Mouse (Mus musculus) forelimb bud, embryonic 11.5 days (tissue): ENCODE results near the gene Thada.

Experiments used
- DNase-seq: peaks from one replicate; pipeline ENCODE4 v3.0.0-alpha.2; 2012; ENCODE audit warnings: low read depth, low spot score

Gene Thada

DNA sequence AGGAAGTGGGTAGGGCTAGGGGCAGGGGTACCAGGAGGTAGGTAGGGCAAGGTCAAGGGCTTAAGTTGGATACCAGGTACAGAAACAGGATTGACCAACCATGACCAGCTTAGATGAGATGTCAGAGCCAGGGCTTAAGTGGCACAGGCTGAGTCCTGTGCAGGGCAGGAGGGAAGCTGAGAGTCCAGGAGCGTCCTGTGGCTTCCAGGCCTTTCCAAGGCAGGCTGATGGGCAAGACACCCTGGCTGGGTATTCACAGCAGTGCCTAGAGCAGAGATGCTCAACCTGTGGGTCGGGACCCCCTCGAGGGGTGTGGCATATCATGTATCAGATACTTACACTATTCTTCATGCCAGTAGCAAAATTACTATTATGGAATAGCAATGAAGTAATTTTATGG, 300.3 kb downstream of the Thada start:
- no peak for DNase-seq

DNA sequence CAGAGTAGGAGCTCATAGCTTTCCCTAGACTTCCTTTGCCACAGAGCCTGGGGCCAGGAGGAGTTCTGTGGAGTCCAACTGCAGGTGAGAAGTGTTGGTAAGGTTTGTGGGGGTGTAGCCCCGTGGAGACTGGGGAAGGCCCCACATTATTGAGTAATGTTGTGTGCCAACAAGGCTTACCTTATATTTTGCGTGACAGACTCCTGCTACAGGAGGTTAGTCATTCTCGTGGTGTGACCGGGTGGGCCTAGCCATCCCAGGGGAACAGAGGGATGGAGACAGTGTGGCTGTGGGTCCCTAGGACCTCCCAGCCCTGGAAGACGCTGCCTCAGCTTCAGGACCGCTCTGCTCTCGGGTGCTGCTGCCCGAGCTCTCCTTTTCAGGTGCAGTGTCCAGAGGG, 301.9 kb downstream of the Thada start:
- no peak for DNase-seq

DNA sequence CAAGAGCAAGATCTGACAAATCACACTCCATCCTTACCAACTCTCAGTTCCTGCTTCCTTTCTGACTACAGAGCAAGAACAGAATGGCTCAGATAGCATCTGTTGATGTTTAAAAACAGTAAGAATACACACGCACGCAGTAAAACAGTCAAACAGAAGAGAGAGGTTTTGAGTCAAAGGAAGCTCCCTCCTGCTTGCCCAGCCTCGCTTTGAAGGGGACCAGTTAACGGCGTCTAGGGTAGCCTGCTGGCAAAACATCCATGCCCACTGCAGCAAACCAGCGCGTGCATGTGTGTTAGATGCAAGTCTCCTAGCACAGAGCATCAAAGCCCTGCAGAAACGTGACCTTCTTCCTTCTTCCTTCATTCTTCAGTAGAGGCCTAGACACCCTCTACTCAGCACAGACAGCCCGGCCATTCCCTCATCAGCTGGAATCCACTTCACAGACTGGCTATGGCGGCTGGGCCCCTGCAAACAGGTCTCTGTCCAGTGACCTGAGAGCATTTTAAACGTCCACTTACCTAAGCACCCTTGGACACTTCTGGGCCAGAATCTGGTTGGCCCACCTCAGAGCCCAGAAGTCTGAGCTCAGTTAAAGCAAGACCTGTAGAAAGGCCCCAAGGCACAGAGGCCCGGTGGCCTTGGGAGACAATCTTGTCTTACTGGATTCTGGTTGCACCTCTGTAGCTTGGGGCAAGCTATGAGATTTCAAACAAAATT, 302.8 kb downstream of the Thada start:
- no peak for DNase-seq

DNA sequence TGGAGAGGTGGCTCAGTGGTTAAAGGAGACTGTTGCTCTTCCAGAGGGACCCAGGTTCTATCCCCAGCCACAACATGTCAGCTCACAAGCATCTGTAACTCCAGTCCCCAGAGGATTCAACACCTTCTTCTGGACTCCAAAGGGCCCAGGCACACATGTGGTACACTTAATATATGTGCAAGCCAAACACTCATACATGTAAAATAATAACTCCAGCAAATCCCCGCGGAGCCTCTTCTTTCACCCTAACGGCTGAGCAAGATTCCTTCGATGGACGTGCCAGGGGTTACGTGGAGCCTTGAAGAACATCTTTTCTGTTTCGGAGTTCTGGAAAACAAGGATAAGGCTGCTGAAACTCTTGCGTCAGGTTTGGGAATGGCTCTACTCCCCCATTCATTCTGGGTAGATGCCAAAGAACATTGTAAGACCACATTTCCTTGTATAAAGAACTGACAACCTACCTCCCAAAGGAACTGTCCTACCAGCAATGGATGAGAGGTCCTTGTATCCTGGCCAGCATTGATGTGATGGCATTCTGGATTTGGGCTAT, 303.7 kb downstream of the Thada start:
- no peak for DNase-seq

DNA sequence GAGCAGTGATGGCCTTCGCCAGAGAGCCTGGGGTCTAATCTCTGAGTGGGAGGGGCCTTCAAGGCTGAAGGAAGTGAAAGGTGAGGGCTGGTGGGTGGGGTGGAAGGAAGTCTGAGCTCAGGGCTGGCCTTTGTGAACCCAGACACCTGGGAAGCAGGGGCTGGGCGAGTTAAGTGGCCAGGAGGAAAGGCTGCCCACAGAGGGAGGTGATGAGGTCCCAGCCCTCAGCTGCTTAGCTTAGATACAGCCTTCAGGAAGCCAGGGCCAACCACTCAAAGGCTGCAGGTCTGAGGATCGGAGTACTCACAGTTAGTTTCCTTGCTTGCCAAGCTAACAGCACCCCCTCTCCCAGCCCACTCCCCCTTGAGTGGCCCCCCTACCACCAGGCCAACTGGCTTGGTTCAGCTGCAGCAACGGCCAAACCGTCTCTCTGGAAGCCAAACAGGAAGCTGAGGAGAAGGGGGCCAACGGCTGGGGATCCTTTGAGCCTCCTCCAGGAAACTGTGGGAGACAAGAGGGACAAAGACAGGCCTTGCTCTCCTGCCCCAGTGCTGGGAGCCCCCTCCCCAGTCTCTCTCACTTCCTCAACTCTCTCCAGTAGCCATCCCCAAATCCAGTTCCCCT, 304.7 kb downstream of the Thada start:
- no peak for DNase-seq

DNA sequence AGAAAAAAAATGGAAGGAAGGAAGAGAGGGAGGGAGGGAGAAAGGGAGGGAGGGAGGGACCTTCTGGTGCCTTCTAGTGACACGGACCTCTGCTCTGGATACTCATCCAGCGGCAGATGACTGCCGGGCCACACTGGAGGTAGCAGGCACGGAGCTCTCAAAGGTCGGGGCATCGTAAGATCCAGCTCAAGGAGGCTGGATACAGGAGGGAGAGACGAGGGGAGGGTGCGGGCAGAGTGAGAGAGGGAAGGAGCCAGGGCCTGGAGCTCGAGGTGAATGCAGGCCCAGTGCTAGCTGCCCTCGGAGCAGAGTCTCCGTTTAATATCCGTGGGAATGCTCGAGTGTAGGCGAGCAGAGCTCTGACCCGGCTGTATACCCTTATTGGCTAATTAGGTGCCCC, 307.1 kb downstream of the Thada start:
- DNase-seq: no peak

DNA sequence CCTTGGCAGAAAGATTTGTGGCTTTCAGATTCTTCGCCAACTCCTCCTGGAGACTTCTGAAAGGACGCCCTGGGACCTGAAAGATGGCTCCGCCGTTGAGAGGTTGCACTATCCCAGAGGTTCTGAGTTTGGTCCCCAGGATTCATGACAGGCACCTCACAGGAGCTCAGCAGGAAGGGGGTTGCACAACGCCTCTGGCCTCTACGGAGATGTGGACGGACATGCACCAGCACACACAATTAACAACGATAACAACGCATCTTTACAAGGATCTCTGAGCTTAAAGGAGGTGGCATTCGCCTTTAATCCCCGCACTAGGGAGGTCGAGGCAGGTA, 307.6 kb downstream of the Thada start:
- DNase-seq: no peak

DNA sequence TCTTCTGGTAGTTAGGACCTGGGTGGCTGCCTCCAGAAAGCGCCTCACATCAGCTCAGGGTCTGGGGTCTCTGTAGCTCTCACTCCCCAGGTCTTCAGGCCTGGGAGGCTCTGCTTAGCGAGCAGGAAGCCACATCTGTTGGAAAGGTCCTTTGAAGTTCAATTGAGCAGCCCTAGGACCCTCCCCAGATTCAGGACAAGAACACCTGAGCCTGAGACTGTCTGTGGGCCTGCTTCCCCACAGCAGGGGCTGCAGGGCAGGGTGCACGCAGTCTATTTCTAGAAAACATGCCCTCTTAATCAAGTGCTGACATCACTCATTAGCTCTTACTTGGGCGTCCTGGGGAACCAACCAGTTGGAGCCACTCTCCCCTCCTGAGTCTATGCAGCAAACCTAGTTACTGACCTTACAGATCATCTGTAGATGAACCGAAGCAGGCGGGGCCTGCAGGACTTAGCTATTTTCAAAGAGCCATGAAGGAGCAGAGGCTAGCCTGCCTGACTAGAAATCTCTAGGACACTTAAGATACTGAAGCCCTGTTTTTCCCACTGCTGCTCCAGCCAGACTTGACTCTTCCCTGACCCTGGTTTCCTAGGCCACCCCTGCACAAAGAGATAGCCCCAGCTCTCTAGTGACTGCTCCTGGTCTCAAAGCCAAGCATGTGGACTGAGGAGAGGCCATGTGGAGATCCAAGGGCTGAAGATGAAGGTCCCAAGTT, 308.1 kb downstream of the Thada start:
- DNase-seq: no peak

DNA sequence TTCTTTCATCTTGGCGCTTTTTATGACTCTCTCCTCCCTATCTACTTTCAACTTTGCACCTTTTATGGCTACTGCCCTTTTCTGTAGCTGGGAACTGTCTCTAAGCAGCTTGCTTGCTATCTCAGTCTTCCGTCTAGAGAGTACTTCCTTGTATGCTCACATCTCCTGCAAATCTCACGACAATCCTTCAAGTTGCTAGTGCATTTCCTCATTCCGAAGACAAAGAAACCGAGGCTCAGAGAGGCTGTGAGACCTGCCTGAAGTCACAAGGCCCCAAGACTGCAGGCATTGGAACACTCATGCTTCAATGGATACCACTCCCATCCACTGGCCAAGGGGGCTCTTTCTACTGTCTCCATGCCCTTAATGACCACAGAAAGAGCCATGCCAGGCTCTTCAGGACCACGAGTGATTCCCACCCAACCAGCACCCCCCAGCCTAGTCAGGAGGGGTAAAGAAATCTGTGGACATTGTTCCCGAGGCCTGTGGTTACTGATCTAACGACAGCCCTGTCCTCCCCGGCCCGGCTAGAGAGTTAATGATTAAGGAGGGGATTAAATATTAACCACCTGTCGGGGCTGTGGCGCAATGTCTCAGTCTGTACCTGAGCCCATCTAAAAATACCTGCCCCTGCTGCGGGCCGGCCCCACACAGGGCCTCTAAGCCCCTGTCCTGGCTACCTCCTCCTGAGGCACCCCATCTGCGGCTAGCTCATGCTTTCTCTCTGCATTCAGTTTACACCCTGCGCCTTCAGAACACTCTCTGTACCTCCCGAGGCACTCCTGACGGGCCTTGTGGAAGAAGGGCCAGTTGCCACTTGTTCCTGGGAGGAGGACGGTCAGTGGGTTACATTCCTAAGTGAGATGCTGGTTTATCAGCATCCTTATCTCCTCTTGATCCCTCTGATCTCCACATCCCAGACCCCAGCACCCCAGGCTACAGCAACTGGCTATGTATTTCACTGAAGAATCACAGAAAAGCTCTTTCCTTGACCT, 309.0 kb downstream of the Thada start:
- DNase-seq: no peak

DNA sequence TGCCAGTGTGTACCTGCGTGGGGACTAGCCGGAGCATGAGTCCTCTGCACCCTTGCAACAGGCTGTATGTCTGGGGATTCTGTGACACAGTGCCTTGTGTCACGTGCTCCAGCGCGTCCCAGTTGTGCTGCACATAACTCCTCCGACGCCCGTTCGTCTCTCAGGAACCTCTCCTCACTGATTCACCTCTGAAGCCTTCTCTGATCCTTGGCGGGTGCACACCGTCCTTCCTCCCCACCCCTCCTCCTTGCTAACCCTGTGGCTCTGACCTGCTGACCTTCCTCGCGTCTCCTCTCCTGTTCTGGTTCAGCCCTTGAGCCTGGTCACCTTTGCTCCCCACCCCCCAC, 309.8 kb downstream of the Thada start:
- DNase-seq: no peak

DNA sequence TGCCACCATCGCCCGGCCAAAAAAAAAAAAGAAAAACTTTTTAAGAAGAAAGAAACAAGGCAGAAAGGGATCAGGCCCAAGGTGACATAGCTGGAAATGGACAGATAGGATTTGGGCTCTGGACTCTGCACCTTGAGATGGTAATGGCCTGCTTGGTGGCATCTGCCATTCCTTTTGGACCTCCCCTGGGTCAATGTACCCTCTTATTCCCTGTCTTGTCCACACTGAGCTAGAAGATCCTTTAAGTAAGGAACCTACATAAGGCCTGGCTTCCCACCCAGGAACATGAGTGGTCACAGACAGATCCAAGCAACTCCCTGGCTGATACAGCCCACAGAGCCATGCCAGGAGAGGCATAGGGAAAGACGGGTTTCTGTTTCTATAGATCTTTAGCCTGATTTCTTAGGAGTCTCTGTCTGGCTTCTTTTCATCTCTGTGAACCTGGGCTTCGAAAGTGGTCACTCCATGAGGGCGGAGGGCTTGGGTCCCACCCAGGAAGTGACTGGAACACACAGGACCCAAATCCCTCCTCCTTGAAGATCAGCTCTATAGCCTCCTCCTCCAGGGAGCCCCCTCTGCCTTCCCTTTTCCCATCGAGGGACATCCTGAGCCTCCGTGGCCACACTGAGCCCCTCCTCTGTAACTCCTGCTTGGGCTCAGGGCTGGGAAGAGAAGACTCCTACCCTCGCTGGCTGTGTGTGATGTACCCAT, 310.3 kb downstream of the Thada start:
- DNase-seq: no peak

DNA sequence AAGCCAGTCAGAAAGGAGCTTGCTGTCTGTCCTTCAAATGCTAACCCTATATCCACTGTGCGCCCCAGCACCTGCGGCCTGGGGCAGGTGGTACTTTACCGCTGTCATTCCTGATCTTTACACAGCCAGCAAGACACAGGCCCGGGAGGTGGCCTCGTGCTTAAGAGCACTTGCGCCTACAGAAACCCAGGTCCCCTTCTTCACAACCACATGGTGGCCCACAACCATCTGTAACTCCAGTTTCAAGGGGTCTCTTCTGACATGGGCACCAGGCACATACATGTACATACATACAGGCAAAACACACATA, 311.0 kb downstream of the Thada start:
- no peak for DNase-seq

DNA sequence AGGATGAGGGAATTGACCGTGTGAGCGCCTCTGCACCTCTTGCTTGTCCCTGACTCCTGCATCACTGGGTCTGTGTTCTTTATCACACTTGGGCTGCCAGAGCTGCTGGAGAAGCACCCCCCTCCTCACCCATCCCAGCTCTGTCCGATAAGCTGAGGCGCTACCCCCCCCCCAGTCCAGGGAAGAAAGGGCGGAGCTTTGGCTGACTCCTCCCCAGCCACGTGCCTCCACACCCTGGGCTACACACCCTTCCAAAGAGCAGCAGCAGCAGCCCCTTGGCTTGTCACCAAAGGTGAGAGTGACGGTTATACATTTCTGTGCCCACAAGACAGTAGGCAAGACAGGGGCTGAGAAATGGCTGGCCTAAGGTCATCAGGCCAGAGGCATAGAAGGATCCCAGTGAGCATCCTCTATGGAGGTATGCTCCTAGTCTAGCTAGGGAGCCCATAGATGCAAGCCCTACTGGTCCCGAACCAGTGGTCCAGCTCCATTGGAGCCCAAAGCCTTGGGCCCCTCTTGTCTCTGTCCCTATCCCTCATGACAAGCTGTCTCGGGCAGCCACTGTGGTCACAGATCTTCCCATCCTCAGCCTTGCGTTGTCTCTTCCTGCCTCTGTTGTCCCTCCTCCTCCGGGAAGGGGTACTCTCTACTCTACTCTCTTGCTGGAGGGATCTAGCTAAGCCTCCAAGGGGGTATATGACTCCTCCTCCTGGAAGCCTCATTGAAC, 311.5 kb downstream of the Thada start:
- no peak for DNase-seq

DNA sequence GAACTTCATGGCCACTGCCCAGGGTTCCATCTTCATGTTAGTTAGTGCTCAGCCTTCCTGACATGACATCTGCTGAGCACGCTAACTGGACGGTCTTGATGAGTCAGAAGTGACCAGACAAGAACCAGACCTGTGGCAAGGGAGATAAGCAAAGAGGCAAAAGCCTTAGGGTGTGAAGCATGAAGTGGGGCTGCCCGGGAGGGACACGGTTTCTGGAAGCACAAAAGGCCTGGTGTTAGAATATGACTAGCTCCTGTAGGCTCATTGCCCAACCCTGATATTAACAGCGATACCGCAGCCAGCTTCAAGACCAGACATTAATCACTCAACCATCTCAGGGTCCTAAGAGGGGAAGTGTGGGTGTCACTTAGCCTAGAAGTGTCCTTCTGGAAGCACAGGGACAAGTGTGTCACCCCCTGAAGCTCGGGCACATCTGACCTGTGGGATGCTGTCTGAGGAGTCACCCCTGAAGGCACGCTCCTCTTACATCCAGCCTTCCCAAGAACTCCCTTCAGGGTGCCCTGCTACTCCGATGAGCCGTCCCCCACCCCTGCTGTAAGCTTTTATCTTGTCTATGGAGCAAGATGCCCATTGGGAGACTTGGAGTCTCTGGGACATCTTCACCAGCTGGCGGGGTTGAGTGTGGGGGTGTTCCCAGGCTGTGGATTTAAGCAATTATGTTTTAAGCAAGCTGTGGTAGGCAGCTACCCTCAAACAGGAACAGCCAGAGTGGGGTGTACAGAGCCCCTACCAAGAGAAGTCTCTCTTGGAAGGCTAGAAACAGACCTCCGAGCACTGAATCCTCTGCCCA, 312.8 kb downstream of the Thada start:
- no peak for DNase-seq

DNA sequence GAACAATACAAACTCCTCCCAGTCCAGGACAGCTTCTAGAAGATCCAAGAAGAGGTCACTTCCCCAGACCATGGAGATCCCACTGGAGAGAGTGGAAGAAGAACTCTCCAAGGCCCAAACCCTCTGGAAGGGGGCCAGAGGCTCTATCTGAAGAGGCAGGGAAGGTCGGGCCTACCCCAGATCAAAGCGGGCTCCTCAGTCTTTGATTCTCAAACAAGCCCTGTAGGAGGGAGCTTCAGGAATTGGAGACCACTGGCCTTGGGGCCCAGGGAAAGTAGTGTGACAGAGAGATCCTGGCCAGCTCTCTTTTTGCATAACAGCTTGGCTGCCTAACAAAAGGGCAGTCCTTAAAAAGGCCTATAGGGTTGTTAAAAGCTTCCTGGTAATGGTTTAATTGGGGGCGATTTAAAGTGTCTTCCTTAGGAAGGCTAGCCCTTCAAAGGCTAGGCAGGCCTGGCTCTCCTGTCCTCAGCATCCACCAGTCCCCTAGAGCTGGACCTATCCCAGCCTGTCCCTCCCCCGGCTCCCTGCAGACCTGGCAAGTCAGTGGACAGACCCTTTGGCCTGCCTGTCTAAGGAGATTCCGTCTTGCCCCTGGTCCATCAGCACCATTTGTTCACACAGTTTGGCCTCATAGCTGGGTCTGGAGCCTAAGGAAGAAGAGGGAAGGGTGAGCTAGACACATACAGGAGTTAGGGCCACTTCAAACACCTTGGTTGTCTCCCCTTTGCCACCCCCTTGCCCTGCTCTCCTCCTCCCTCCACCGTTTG, 313.6 kb downstream of the Thada start:
- DNase-seq: no peak

DNA sequence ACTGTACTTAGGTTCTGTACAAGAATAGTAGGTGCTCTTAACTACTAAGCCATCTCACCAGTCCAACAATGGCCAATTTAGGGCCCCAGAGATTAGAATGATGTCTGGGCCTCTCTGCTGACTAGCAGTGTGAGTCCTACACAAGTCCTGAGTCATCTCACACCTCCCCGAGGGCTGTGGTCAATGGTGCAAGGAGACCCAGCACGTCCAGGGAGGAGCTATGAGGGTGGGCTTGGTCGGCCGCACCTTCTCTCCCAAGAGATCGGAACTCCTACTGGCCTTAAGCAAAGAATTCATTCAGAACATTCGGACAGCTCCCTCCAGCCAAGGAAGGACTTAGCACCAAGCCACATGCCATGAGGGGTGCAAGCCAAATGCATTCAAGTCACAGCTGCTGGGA, 314.7 kb downstream of the Thada start:
- DNase-seq: no peak

DNA sequence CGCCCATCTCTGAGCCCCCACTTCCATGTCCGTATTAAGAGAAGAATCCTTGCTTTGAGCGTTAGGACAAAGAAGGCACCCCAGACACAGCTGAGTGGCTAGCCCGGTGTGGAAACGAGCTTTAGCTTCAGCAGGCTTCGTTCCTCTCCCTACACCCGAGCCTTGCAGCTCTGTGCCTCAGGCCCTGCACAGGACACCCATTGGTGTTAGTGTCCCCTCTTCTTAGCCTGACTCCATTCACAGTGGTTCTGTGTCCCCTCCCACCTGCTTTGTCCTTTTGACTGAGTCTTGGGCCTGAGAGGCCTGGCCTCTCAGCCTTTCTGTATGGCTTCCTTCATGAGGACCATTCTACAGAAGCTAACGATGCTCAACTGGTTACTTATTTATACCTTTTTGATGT, 315.7 kb downstream of the Thada start:
- no peak for DNase-seq

DNA sequence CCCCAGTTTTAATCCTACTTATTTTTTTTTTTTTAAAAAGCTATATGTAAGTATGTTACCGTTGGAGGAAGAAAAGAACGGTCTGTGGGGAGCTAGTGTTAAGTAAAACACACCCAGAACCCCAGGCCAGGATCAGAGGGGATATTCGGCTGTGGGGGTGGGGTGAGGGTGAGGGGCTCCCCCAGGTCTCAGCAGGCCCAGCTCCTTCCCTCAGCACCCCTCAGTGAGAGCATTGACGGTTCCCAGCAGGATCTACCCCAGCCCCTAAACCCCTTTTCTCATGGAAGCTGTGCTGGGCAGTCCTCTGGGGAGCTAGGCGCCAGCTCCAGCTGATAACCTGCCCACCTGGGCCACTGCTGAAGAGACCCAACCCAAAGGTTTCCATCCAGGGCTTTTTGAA, 316.4 kb downstream of the Thada start:
- DNase-seq: no peak
